8 mouse cellular contexts compared by ENCODE assay signal in the genomic region with DNA sequence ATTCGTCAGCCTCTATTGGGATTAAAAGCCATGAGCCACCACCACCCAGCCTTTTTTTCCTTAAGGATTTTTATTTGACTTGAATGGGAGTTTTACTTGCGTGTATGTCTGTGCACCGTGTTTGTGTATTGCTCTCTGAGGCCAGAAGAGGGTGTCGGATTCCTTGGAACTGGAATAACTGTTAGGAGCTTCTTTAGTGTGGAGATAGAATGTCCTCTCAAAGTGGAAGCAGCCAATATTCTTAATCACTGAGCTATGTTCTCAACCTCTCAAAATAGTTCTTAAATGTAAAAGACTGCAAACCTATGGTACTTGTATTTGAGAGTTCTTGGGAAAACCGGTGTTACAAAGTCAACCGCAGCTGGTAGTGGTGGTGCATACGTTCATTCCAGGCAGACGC. TPM values are rescaled to one million over a fixed set of nuclear protein-coding genes. Genes with fewer than 3 reads are reported as not detected.
A peak's percentile ranks its signal among the peaks of the same experiment; 100 is the strongest.
DNase-seq lines count a peak whose midpoint lies in the region; ATAC-seq lines count a peak whose summit lies in the region.

No protein-coding gene starts in this region.

- peak overlapping the region; percentile 44 for H3K9ac ChIP-seq in heart, embryonic 13.5 days
- no peak overlapping the region for H3K9ac ChIP-seq in hindbrain, embryonic 11.5 days (ENCODE audit: low read depth, low read length)
- H3K9ac ChIP-seq in liver, embryonic 12.5 days, result peak overlapping the region; percentile 88
- peak overlapping the region; percentile 94; the same call in 1 of the 2 replicates for H3K9ac ChIP-seq in stomach, embryonic 16.5 days (ENCODE audit: low read length)

- DNase-seq in heart, postnatal 14 days, result no peak
- peak; percentile 28 for DNase-seq in cerebellum, adult 8-10 months
- DNase-seq in hindbrain, embryonic 11.5 days (ENCODE audit: low spot score), result no peak
- DNase-seq in urinary bladder, postnatal 4 days (ENCODE audit: low spot score in 2 of 2), result no peak
- DNase-seq in yolk sac, embryonic 10.5 days (ENCODE audit: low spot score), result no peak

- peak overlapping the region; percentile 84 for H3K4me3 ChIP-seq in heart, embryonic 13.5 days
- peak overlapping the region; percentile 85 for H3K4me3 ChIP-seq in hindbrain, embryonic 11.5 days (ENCODE audit: low read depth, low read length)
- peak overlapping the region; percentile 95 for H3K4me3 ChIP-seq in liver, embryonic 12.5 days
- H3K4me3 ChIP-seq in stomach, embryonic 16.5 days (replicated peaks; ENCODE audit: low read length), result peak overlapping the region; percentile 91

- H3K4me2 ChIP-seq in heart, embryonic 13.5 days, result peak overlapping the region; percentile 71
- peak overlapping the region; percentile 56; the same call in 1 of the 2 replicates for H3K4me2 ChIP-seq in hindbrain, embryonic 11.5 days (replicated peaks; ENCODE audit: low read depth, low read length)
- H3K4me2 ChIP-seq in liver, embryonic 12.5 days, result peak overlapping the region; percentile 89
- peak overlapping the region; percentile 47 for H3K4me2 ChIP-seq in stomach, embryonic 16.5 days (ENCODE audit: low read depth, low read length)

- peak overlapping the region; percentile 98 for H3K27ac ChIP-seq in heart, embryonic 13.5 days (replicated peaks)
- peak overlapping the region; percentile 93 for H3K27ac ChIP-seq in hindbrain, embryonic 11.5 days (ENCODE audit: low read depth, low read length)
- peak overlapping the region; percentile 97 for H3K27ac ChIP-seq in liver, embryonic 12.5 days
- peak overlapping the region; percentile 99 for H3K27ac ChIP-seq in stomach, embryonic 16.5 days (ENCODE audit: low read length)

- H3K4me1 ChIP-seq in heart, embryonic 13.5 days, result peaks cover 20% of the 10 kb centered on the region
- peaks cover 3% of the 10 kb centered on the region; the same call in 1 of the 2 replicates for H3K4me1 ChIP-seq in hindbrain, embryonic 11.5 days (replicated peaks; ENCODE audit: control insufficient read depth, insufficient read depth, low read length)
- H3K4me1 ChIP-seq in liver, embryonic 12.5 days, result peaks cover 42% of the 10 kb centered on the region
- peaks cover 17% of the 10 kb centered on the region for H3K4me1 ChIP-seq in stomach, embryonic 16.5 days (ENCODE audit: control insufficient read depth, insufficient read depth, low read length)

- intact Hi-C loops in heart, postnatal 14 days (cut with DNase I), result no loop called here

- no peaks in the 10 kb centered on the region for H3K9me3 ChIP-seq in heart, embryonic 13.5 days
- no peaks in the 10 kb centered on the region for H3K9me3 ChIP-seq in hindbrain, embryonic 11.5 days (ENCODE audit: control insufficient read depth, low read length)
- H3K9me3 ChIP-seq in liver, embryonic 12.5 days (replicated peaks), result no peaks in the 10 kb centered on the region
- no peaks in the 10 kb centered on the region for H3K9me3 ChIP-seq in stomach, embryonic 16.5 days (replicated peaks; ENCODE audit: control insufficient read depth, low read length)

- no peak for ATAC-seq in heart, embryonic 13.5 days (ENCODE audit: extremely low read depth, insufficient number of reproducible peaks, low FRiP score, low TSS enrichment)
- no peak for ATAC-seq in hindbrain, embryonic 11.5 days (ENCODE audit: low FRiP score)
- no peak for ATAC-seq in liver, embryonic 12.5 days
- ATAC-seq in stomach, embryonic 16.5 days (ENCODE audit: insufficient read depth, low FRiP score), result no peak

- peaks cover 27% of the 10 kb centered on the region for H3K36me3 ChIP-seq in heart, embryonic 13.5 days
- H3K36me3 ChIP-seq in hindbrain, embryonic 11.5 days (ENCODE audit: control insufficient read depth, insufficient read depth, low read length), result peaks cover 3% of the 10 kb centered on the region; the same call in 1 of the 2 replicates
- peaks cover 25% of the 10 kb centered on the region for H3K36me3 ChIP-seq in liver, embryonic 12.5 days
- H3K36me3 ChIP-seq in stomach, embryonic 16.5 days (ENCODE audit: control insufficient read depth, insufficient read depth, low read length), result peaks cover 5% of the 10 kb centered on the region; the same call in 1 of the 2 replicates

- WGBS in heart, embryonic 13.5 days, result 40% methylated on average over 8 of the region's 8 CpGs
- 46% methylated on average over 8 of the region's 8 CpGs for WGBS in hindbrain, embryonic 11.5 days
- WGBS in liver, embryonic 12.5 days (ENCODE audit: insufficient replicate concordance), result 36% methylated on average over 8 of the region's 8 CpGs
- 28% methylated on average over 8 of the region's 8 CpGs for WGBS in stomach, embryonic 16.5 days

- H3K27me3 ChIP-seq in heart, embryonic 13.5 days (replicated peaks), result no peaks in the 10 kb centered on the region
- no peaks in the 10 kb centered on the region for H3K27me3 ChIP-seq in hindbrain, embryonic 11.5 days (ENCODE audit: control insufficient read depth, insufficient read depth, low read length)
- no peaks in the 10 kb centered on the region for H3K27me3 ChIP-seq in liver, embryonic 12.5 days (replicated peaks)
- H3K27me3 ChIP-seq in stomach, embryonic 16.5 days (ENCODE audit: control insufficient read depth, insufficient read depth, low read length), result no peaks in the 10 kb centered on the region

RNA-seq across cellular contexts. Expression of gene Srcap, which starts 0.5 kb away (rescaled TPM):
- polyA plus RNA-seq in heart, embryonic 13.5 days (2015; fragmentation: Nextera tagmentation; extraction: Ambion mirVana), result 30.9 and 33.1 TPM in 2 replicates
- 10 to 100 TPM; 63.6 to 69.2 TPM for total RNA-seq in heart, postnatal 14 days (2021)
- 58.1 and 81.5 TPM in 2 replicates for polyA plus RNA-seq in hindbrain, embryonic 11.5 days (2014; fragmentation: Nextera tagmentation; extraction: Ambion mirVana)
- polyA plus RNA-seq in liver, embryonic 12.5 days (2016; fragmentation: Nextera tagmentation; extraction: Ambion mirVana), result 38.2 and 38.8 TPM in 2 replicates
- polyA plus RNA-seq in stomach, embryonic 16.5 days (2015; fragmentation: Nextera tagmentation; extraction: Ambion mirVana), result 20.3 and 32.4 TPM in 2 replicates

RNA-seq across cellular contexts. Expression of gene Gm42715, which starts 8.1 kb away (rescaled TPM):
- 9.4 TPM in 2 replicates for polyA plus RNA-seq in heart, embryonic 13.5 days (2015; fragmentation: Nextera tagmentation; extraction: Ambion mirVana)
- 10 to 100 TPM; 13.5 to 13.9 TPM for total RNA-seq in heart, postnatal 14 days (2021)
- 20.0 and 26.0 TPM in 2 replicates for polyA plus RNA-seq in hindbrain, embryonic 11.5 days (2014; fragmentation: Nextera tagmentation; extraction: Ambion mirVana)
- polyA plus RNA-seq in liver, embryonic 12.5 days (2016; fragmentation: Nextera tagmentation; extraction: Ambion mirVana), result 7.9 and 8.8 TPM in 2 replicates
- polyA plus RNA-seq in stomach, embryonic 16.5 days (2015; fragmentation: Nextera tagmentation; extraction: Ambion mirVana), result 12.3 and 13.2 TPM in 2 replicates

RNA-seq across cellular contexts. Expression of gene Fbrs, which starts 32.2 kb away (rescaled TPM):
- polyA plus RNA-seq in heart, embryonic 13.5 days (2015; fragmentation: Nextera tagmentation; extraction: Ambion mirVana), result 7.3 and 7.7 TPM in 2 replicates
- 10 to 100 TPM; 38.4 to 43.1 TPM for total RNA-seq in heart, postnatal 14 days (2021)
- 10.5 and 15.1 TPM in 2 replicates for polyA plus RNA-seq in hindbrain, embryonic 11.5 days (2014; fragmentation: Nextera tagmentation; extraction: Ambion mirVana)
- 6.9 and 8.1 TPM in 2 replicates for polyA plus RNA-seq in liver, embryonic 12.5 days (2016; fragmentation: Nextera tagmentation; extraction: Ambion mirVana)
- 10.5 and 11.1 TPM in 2 replicates for polyA plus RNA-seq in stomach, embryonic 16.5 days (2015; fragmentation: Nextera tagmentation; extraction: Ambion mirVana)

RNA-seq across cellular contexts. Expression of gene Tmem265, which starts 49.9 kb away (rescaled TPM):
- 0.47 and 3.5 TPM in 2 replicates for polyA plus RNA-seq in heart, embryonic 13.5 days (2015; fragmentation: Nextera tagmentation; extraction: Ambion mirVana)
- total RNA-seq in heart, postnatal 14 days (2021), result not detected
- 7.7 and 8.6 TPM in 2 replicates for polyA plus RNA-seq in hindbrain, embryonic 11.5 days (2014; fragmentation: Nextera tagmentation; extraction: Ambion mirVana)
- polyA plus RNA-seq in liver, embryonic 12.5 days (2016; fragmentation: Nextera tagmentation; extraction: Ambion mirVana), result 1.7 and 2.9 TPM in 2 replicates
- 10.1 and 14.0 TPM in 2 replicates for polyA plus RNA-seq in stomach, embryonic 16.5 days (2015; fragmentation: Nextera tagmentation; extraction: Ambion mirVana)

RNA-seq across cellular contexts. Expression of gene Prr14, which starts 51.8 kb away (rescaled TPM):
- polyA plus RNA-seq in heart, embryonic 13.5 days (2015; fragmentation: Nextera tagmentation; extraction: Ambion mirVana), result 27.3 and 27.7 TPM in 2 replicates
- 10 to 100 TPM; 25.9 to 29.4 TPM for total RNA-seq in heart, postnatal 14 days (2021)
- 61.4 and 72.1 TPM in 2 replicates for polyA plus RNA-seq in hindbrain, embryonic 11.5 days (2014; fragmentation: Nextera tagmentation; extraction: Ambion mirVana)
- 29.6 and 31.0 TPM in 2 replicates for polyA plus RNA-seq in liver, embryonic 12.5 days (2016; fragmentation: Nextera tagmentation; extraction: Ambion mirVana)
- 35.9 and 37.8 TPM in 2 replicates for polyA plus RNA-seq in stomach, embryonic 16.5 days (2015; fragmentation: Nextera tagmentation; extraction: Ambion mirVana)
